Mouse (Mus musculus) liver, embryonic 15.5 days (tissue): ENCODE data around the gene Slain2. TPM values are rescaled to one million over a fixed set of nuclear protein-coding genes. Genes with fewer than 3 reads are reported as not detected.

Source experiments
- ATAC-seq: fragments of 200-750 bp; cut with Nextera tagmentation; 2 replicates; pipeline ENCODE4 v1.8.0; 2017; ENCODE audit warnings: moderate number of reproducible peaks, mild to moderate bottlenecking, moderate library complexity; ENCODE audit not compliant: insufficient read depth
- H3K27ac ChIP-seq: fragments of 300-500 bp; sonication (generic); replicated peaks from 2 replicates; pipeline ENCODE4 v1.5.1; 2015; ENCODE audit warnings: mild to moderate bottlenecking, inconsistent platforms
- H3K27me3 ChIP-seq: fragments of 300-500 bp; sonication (generic); 2 replicates; pipeline ENCODE4 v1.6.1; 2015; ENCODE audit warnings: mild to moderate bottlenecking, inconsistent platforms
- H3K36me3 ChIP-seq: fragments of 300-500 bp; sonication (generic); replicated peaks from 2 replicates; pipeline ENCODE4 v1.6.1; 2015; ENCODE audit warnings: moderate library complexity, mild to moderate bottlenecking, inconsistent platforms
- H3K4me1 ChIP-seq: fragments of 300-500 bp; sonication (generic); replicated peaks from 2 replicates; pipeline ENCODE4 v1.6.1; 2015; ENCODE audit warnings: inconsistent platforms
- H3K4me2 ChIP-seq: fragments of 300-500 bp; sonication (generic); 2 replicates; pipeline ENCODE4 v1.6.1; 2015; ENCODE audit warnings: moderate library complexity, mild to moderate bottlenecking, inconsistent platforms
- H3K4me3 ChIP-seq: fragments of 300-500 bp; sonication (generic); replicated peaks from 2 replicates; pipeline ENCODE4 v1.5.1; 2015; ENCODE audit warnings: mild to moderate bottlenecking, inconsistent platforms
- H3K9ac ChIP-seq: fragments of 300-500 bp; sonication (generic); 2 replicates; pipeline ENCODE4 v1.6.1; 2015; ENCODE audit warnings: moderate library complexity, mild to moderate bottlenecking, inconsistent platforms
- H3K9me3 ChIP-seq: fragments of 300-500 bp; sonication (generic); replicated peaks from 2 replicates; pipeline ENCODE4 v1.6.1; 2016; ENCODE audit warnings: inconsistent platforms
- WGBS: fragments of 180-500 bp; shearing (Covaris S2); methylation state at CpG from one replicate; pipeline ENCODE4 v1.1.7; 2015; ENCODE audit warnings: mixed read lengths; ENCODE audit not compliant: insufficient replicate concordance; 5-methylcytosine and 5-hydroxymethylcytosine counted together
- polyA plus RNA-seq: library from polyadenylated mRNA; unstranded; fragments of >200 nt; fragmentation: Nextera tagmentation; extraction: Ambion mirVana; gene quantifications from 2 replicates; pipeline ENCODE4 v1.2.1, GENCODE M21; 2015

Slain2 gene
- polyA plus RNA-seq, 1 experiment from 2014 or later = 4.1 TPM

DNA sequence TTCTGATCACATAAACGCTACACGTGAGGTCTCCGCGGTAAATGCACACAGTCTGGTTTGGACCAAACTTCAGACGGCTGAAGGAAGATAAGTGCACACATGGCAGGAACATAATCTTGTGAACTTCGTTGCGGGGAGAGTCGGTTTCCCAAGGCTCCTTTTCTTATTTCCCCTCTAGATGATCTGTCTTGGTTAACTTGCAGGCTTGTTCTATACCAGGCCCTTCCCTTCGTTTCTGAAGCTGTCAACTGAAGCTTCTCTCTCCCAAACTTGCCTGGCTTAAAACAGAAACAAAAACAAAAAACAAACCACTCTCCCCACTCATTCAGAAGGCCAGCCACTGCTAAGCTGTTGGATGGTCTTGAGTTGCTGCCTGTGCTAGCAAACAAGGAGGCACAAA is 100.6 kb downstream of the Slain2 start:
- no peak overlapping the region for H3K9ac ChIP-seq
- no peaks in the 10 kb centered on the region for H3K36me3 ChIP-seq
- no peaks in the 10 kb centered on the region; the same call in 1 of the 2 replicates for H3K4me1 ChIP-seq
- no peak for ATAC-seq
- H3K4me2 ChIP-seq = no peak overlapping the region
- H3K4me3 ChIP-seq = no peak overlapping the region
- 47% methylated on average over 9 of the region's 9 CpGs for WGBS
- H3K27ac ChIP-seq = no peak overlapping the region
- no peaks in the 10 kb centered on the region for H3K9me3 ChIP-seq
- peaks cover 65% of the 10 kb centered on the region for H3K27me3 ChIP-seq

GRCm38 (mm10) chr5:73023801-73024200 is 109.7 kb downstream of the Slain2 start:
- WGBS = 90% methylated on average over 13 of the region's 13 CpGs
- no peak for ATAC-seq
- no peak overlapping the region for H3K9ac ChIP-seq
- no peaks in the 10 kb centered on the region for H3K4me1 ChIP-seq
- no peak overlapping the region for H3K4me3 ChIP-seq
- no peaks in the 10 kb centered on the region for H3K27me3 ChIP-seq
- H3K27ac ChIP-seq = no peak overlapping the region
- H3K36me3 ChIP-seq = peaks cover 71% of the 10 kb centered on the region
- no peak overlapping the region for H3K4me2 ChIP-seq
- H3K9me3 ChIP-seq = no peaks in the 10 kb centered on the region

Other genes starting within 250 kb of the Slain2 start
- gene Txk, start 161.5 kb upstream of the Slain2 start, polyA plus RNA-seq = 0.05 and 0.06 TPM in 2 replicates
- gene Tec, start 45.8 kb upstream of the Slain2 start, polyA plus RNA-seq = 3.5 and 5.3 TPM in 2 replicates
- gene Gm10135, start 60.4 kb downstream of the Slain2 start, polyA plus RNA-seq = not detected in 2 replicates
- gene Slc10a4, start 92.6 kb downstream of the Slain2 start, polyA plus RNA-seq = 0.06 and 0.08 TPM in 2 replicates